Mouse (Mus musculus) ES-Bruce4 (cell line): ENCODE results near the gene Cypt2. TPM values are rescaled to one million over a fixed set of nuclear protein-coding genes. Genes with fewer than 3 reads are reported as not detected.
"Not testable (repeated sequence)": the region's sequence is repeated elsewhere in the genome, so short reads cannot be mapped to it uniquely, and the experiment has no call there.

Experiments
- H3K27ac ChIP-seq: 2 replicates; pipeline ENCODE4 v1.5.1; 2012; ENCODE audit warnings: low read length, inconsistent platforms; ENCODE audit not compliant: insufficient read depth
- H3K27me3 ChIP-seq: 2 replicates; pipeline ENCODE4 v1.6.1; 2012; ENCODE audit warnings: mild to moderate bottlenecking, low read length, inconsistent platforms; ENCODE audit not compliant: control insufficient read depth, poor library complexity, insufficient read depth, severe bottlenecking
- H3K36me3 ChIP-seq: 2 replicates; pipeline ENCODE4 v1.6.1; 2012; ENCODE audit warnings: inconsistent platforms, mild to moderate bottlenecking, low read length, moderate library complexity; ENCODE audit not compliant: control insufficient read depth, poor library complexity, insufficient read depth, severe bottlenecking
- H3K4me1 ChIP-seq: one replicate; pipeline ENCODE4 v1.8.1; 2011; ENCODE audit warnings: low read length; ENCODE audit not compliant: control insufficient read depth, insufficient read depth
- H3K4me3 ChIP-seq: 2 replicates; pipeline ENCODE4 v1.5.1; 2011; ENCODE audit warnings: low read depth, mild to moderate bottlenecking, low read length
- H3K9ac ChIP-seq: 2 replicates; pipeline ENCODE4 v1.6.1; 2012; ENCODE audit warnings: low read depth, mild to moderate bottlenecking, inconsistent platforms; ENCODE audit not compliant: poor library complexity, severe bottlenecking
- H3K9me3 ChIP-seq: replicated peaks from 2 replicates; pipeline ENCODE4 v1.6.1; 2012; ENCODE audit warnings: mild to moderate bottlenecking, low read length, inconsistent platforms; ENCODE audit not compliant: control insufficient read depth, poor library complexity, insufficient read depth, severe bottlenecking
- CTCF ChIP-seq: IDR thresholded peaks from one replicate; pipeline ENCODE4 v1.8.1; 2011; ENCODE audit warnings: low read depth, low read length
- EP300 ChIP-seq: IDR thresholded peaks from 2 replicates; pipeline ENCODE4 v1.6.1; 2011; ENCODE audit warnings: low read depth, low read length; ENCODE audit not compliant: insufficient read depth
- POLR2A ChIP-seq: IDR thresholded peaks from one replicate; pipeline ENCODE4 v1.8.1; 2011; ENCODE audit warnings: low read length; ENCODE audit not compliant: insufficient read depth
- polyA plus RNA-seq: library from polyadenylated mRNA; stranded (reverse); fragments of >200 nt; gene quantifications from 2 replicates; pipeline ENCODE4 v1.2.4, GENCODE M21; 2011; ENCODE audit warnings: low read depth; ENCODE audit not compliant: missing spikeins, insufficient read depth, insufficient read length

Cypt2 gene
- not detected in 2 replicates for polyA plus RNA-seq

DNA sequence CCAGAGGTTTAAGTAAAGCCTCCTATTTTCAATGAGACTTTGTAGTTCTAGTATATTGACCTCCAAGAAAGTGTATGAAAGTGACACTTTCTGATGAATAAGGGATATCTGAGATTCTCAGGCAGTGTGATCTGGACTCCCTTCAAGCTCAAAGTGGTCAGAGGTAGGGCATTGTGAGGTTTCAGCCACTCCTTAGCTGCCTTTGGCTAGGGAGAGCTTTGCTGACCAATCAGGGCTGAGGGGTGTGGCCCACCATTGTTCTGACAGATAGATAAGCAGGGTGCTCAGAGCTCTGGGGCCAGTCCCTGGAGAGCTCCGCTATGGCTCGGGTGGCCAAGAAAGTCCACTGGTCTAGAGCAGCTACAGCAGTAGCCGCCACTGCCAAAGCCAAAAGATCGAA is at the start of gene Cypt2:
Cypt2 (plus strand) TSS at position 301 of the 400 bp plus-strand sequence.
- not testable (repeated sequence) for H3K4me1 ChIP-seq, H3K9ac ChIP-seq, H3K9me3 ChIP-seq, H3K36me3 ChIP-seq, H3K27me3 ChIP-seq, H3K4me3 ChIP-seq, H3K27ac ChIP-seq

DNA sequence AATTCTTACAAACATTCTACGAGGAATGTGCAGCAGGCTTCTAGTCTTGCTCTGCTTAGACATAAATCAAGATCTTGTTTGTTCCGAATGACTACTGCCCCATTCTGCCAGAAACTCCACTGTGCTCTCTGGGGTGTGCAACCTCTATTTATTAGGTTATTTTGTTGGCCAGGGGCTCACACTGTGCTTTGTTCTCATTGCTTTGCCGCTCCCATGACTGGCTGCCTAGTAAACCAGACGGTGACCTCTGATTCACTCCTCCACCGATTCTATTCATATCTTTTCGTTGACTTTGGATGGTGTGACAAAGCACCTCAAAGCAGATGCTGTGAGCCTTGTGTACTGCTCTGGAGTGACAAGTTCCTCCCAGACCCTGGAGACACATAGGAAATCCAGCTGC is 46.7 kb downstream of the Cypt2 start:
- no peak for TF ChIP-seq POLR2A
- TF ChIP-seq CTCF: no peak
- TF ChIP-seq EP300: no peak
- Histone ChIP-seq H3K36me3 (no peaks in the 10 kb centered on the region), H3K4me1 (no peaks in the 10 kb centered on the region), H3K4me3 (no peak overlapping the region), H3K9me3 (no peaks in the 10 kb centered on the region), H3K9ac (no peak overlapping the region), H3K27ac (no peak overlapping the region), H3K27me3 (no peaks in the 10 kb centered on the region)
